Mouse (Mus musculus): ENCODE results near the gene Med9.
"Not testable (repeated sequence)": the region's sequence is repeated elsewhere in the genome, so short reads cannot be mapped to it uniquely, and the experiment has no call there.

Gene Med9

DNA sequence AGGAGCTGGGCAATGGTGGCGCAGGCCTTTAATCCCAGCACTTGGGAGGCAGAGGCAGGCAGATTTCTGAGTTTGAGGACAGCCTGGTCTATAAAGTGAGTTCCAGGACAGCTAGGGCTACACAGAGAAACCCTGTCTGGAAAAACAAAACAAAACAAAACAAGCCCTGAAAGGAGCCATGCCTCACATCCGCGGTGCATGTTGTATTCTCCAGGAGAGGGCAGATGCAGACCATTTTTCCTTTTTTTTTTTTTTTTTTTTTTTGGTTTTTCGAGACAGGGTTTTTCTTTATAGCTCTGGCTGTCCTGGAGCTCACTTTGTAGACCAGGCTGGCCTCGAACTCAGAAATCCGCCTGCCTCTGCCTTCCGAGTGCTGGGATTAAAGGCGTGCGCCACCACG, 3.2 kb upstream of the Med9 start:
- not testable (repeated sequence) for DNase-seq (ENCODE audit: low spot score)

DNA sequence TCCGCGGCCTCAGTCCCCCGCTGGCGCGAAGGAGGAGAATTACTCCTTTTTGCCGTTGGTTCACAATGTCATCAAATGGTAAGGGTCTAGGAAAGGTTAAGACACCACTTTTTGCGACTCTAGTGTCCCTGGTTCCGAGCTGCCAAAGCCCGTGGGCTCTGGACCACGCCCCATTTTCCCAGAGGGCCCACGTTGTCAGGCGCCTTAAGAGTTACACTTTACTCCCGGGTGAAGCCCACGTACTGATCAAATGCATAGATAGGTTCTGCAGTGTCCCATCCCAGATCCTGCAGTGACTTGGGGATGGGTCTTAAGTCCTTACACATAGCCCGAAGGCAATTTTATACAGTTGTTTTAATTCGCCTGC, 378 bp downstream of the Med9 start:
- no peak for DNase-seq (ENCODE audit: low spot score)

DNA sequence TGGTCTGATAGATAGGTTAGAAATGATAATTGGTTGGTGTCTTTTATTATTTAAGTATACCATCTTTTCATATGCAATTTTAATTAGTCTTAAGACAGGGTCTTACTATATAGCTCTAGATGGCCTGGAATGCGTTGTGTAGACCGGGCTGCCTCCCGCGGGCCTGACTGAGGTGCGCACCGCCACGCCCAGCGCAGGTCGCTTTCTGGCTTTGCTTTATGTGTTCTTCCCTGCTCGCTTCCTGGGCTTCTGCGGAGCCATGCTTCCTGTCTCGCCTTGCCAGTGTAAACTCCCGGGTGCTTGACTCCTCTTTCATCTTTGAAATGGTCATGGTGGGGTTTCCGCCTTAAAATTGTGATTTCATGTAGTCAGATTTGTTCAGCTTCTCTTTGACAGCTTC, 4.9 kb downstream of the Med9 start:
- DNase-seq (ENCODE audit: low spot score), result no peak

DNA sequence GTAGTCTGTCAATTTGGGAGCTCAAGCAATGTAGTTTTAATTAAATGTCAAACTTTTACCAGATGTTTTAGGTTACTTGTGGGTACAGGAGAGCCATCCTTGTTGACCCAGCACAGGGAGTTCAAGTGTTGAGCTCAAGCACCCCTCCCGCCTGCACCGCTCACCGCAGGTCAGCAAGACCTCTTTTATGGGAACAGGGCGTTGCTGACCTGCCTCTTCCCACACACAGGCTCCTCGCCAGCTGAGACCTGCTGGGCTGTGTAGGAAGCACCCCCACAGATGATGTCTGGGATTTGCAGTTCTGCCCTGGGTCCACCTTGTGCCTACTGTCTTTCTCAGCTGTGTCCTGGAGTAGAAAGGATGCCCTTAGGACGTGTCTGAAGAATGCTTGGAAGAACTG, 8.7 kb downstream of the Med9 start:
- no peak for DNase-seq (ENCODE audit: low spot score)

DNA sequence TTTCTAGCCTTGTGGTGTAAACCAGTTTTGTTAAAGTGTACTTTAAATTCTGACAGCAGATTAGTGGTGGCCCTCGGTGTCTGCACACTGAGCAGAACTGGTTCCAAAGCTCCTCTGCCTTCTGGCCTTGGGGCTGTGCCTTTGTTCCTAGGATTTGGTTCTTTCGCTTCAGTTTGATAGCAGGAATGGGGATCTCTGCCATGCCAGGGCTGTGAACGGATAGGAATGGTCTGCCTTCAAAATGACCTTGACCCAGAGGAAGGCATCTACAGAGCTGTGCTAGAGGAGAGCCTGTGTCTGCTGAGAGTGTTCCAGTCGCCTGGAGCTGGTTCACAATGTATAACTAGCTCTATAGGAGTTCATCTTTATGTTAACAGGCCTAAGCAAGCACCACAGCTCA, 11.4 kb downstream of the Med9 start:
- DNase-seq (ENCODE audit: low spot score), result no peak

DNA sequence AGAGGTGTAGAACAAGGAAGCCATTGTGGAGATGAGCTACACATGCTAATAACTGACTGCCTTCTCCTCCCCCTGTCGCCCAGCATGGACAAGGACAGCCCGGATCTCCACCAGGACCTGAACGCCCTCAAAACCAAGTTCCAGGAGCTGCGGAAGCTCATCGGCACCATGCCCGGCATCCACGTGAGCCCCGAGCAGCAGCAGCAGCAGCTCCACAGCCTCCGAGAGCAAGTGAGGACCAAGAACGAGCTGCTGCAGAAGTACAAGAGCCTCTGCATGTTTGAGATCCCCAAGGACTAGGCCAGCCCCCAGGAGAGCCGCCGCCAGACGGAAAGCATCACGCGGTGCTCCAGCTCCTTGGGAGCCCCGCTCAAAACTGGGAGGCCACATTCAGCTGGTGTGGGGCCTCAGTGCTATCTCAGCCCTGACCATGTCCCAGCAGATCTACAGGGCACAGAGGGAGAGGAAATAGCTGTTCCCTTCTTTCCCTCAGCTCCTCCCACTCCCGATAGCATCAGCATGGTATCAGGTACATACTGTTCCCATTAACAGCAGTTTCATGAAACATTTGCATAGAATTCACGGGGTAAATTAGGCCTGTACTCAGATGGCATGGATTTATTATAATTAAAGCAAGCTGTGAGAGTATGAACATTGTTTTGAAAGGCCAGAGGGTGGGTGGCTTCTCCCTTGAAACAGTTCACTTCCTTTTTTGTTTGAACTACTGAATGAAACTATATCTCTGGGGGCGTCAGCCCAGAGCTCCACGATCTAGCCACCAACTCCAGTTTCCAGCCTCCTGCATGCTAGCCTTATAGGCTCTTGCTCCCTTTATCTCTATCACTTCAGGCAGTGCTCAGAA, 12.7 kb downstream of the Med9 start:
- no peak for DNase-seq (ENCODE audit: low spot score)

DNA sequence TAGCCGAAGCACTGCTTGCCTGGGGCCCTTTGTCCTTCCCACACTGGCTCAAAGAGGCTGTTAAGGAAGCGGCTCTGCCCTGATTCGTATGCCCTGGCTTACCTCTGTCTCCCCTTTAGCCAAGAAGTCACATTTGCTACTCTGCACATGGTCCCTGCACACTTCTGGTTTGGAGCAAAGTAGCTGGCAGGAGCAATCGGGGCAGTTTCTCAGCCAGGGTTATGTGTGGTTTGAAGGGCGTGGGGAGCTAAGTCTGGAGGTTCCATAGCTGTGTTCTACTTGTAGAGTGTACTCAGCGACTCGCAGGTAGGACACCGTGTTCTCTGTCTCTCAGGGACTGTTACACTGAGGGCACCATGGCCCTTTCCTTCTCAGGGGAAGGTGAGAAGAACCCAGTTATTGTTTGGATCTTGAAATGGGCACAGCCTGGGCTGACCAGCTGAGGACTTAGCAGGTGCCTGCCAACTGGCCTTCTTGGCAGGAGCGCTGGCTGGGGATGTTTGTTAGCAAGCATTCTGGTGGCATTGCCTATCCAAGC, 13.4 kb downstream of the Med9 start:
- no peak for DNase-seq (ENCODE audit: low spot score)

DNA sequence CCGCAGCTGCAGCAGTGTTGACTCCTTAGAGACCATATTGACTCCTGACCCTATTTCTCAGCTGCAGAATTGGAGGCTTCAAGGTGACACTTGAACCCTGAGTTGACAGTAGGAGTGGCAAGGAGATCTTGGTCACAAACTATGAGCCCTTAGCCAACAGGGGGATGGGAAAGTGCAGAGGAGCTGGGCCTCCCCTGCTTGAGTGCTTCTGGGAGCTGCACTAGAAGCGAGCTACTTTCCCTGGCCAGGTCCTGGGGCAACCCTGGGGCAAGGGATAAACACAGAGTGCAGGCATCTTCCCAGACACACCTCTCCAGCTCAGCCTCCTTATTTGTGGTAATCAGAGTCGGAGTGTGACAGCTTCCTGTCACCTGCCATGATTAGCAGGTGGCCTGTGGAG, 14.6 kb downstream of the Med9 start:
- no peak for DNase-seq (ENCODE audit: low spot score)

DNA sequence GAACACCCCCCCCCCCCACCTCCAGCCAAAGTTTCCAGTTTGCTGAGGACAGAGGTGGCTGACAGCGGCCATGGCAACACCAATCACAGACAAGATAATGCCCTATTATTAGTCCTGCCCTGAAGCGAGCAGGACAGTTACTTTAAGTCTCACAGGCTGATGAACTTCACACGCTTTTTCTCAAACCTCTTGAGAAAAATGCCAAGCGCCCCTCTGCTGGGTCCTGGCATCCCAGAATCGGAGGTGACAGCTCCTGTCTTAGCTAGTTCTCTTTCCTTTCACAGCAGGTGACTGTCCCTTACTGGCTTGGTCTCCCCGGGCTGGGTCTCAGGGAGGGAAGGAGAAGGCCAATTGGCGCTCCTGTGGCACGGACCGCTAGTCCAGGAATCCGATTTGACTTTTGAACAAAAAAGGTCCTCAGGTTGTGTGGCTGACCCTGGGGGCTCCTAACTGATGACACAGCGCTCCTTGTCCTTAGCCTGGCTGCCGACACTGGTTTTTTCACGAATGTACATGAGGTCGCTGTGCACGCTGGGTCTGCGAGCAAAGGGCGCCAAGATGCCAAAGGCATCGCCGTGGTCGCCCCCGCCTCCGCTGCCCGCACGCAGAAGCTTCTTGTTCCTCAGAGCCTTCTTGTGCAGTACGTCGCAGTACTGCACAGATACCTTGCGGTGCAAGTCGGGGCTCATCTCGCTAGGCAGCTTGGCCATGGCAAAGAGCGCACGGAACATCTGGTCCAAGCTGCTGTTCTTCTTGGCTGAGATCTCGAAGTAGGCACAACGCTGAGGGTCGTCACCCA, 15.6 kb downstream of the Med9 start:
- DNase-seq (ENCODE audit: low spot score), result no peak

DNA sequence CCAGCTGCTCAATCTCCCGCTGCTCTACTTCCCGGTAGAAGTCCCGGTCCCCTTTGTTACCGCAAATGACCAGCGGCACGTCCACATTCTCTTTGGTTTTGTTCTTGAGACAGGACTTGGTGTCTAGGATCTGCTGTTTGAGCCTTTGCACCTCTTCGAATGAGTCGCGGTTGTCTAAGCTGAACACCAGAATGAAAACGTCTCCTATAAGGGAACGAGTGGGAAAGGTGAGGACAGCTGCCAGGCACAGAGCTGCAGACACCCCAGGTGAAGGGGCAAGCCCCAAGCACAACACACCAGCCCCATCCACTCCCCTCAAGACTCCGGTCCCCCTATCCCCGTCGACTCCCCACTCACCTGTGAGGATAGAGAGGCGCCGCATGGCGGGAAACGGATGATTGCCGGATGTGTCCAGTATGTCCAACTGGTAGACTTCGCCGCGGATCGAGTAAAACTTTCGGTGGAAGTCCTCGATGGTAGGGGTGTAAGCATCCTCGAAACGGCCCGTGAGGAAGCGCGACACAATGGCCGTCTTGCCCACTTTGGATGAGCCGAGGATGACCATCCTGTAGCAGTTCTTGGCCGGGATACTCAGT, 16.3 kb downstream of the Med9 start:
- no peak for DNase-seq (ENCODE audit: low spot score)

DNA sequence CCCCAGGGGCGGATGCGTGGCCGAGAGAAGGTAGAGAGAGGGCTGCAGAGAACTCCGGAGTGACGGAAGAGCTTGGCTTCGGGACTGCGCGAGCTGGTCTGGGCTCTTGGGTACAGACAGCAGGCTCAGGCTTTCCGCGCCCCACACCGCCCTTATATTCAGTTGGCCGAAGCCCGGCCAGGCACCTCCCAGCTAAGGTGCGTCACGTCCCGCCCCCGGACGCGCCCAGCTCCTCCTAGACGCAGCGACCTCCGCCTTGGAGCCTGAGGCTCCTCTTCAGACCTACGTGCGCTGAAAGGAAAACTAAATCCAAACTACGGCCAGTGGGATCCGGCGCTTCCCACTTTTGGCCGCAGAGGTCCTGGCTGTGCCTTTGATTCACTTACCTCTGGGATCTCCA, 16.8 kb downstream of the Med9 start, which contains the start of gene Rasd1:
Gene Rasd1, minus strand, starts transcription at position 127 of the 400 bp plus-strand sequence.
- DNase-seq (ENCODE audit: low spot score), result no peak

DNA sequence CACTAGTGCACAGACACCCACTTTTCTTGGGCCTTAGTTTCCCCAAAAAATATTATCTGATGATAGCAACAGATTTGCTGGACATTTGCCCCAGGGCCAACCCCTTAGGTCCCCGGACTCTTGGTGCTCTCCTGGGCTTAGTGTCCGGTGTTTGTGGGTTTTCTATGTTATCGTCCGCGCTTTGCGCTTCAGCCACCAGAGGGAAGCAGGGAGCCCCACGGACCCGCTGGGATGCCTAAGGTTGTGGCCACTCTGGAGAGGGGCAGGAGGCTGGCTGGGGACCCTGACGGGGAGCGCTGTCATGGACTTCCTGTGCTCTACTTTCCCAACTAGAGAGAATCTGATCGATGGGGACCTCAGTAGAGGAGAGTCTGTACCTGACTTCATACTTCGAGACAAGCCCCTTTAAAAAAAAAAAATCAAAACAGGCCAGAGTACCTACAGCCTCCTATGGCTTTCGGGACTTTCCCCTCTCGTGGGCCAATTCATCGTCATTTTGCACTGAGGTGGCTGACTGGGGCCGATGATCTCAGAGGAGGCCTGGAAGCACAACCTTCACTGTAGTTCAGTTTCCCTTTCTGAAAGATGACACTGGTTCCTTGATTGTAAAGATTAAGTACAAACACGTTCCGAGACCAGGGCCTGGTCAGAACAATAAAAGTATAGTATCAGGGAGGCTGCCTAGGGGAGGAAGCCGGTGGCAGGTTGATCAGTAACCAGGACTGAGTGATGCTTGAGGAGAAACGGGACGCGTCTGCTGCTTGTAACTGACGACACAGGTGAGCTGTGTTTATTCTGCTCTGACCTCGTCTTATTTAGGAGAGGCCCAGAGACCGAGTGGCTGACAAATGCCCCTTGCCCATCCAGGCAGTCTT, 17.5 kb downstream of the Med9 start:
- DNase-seq (ENCODE audit: low spot score), result peak; percentile 61

DNA sequence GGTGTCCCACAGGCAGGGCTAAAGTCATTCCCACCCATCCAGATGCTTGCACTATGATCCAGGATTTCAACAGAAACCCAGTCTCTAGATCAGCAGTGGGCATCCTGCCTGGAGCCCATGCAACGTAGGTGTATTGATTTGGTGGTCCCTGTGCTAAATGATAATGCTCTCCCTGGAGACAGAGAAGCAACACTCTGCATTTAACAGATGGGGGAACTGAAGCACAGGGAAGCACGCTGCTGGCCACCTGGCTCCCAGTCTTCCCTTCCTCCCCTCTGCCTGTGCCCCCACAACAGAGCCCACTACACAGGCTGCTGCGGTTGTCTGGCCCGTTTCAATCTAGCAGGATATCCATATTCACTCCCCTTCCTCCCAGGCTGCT, 18.1 kb downstream of the Med9 start:
- no peak for DNase-seq (ENCODE audit: low spot score)

DNA sequence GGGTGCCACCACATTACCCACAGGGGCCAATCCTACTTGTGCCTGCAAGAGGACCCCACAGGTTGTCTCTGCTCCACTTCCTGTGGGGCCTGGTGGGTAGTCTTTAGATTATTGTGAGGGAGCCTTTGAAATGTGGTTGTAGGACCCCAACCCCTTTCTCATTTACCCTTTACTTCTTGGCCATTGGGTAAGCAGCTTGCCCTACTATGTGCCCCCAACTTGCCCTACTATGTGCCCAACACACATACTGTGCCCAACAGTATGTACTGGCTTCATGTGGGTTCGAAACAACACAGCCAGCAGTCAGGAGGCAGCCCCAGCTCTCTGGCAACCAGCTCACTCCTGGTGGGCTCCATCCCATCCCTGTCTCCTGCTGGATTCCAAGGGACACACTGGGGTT, 19.8 kb downstream of the Med9 start:
- DNase-seq (ENCODE audit: low spot score), result no peak

DNA sequence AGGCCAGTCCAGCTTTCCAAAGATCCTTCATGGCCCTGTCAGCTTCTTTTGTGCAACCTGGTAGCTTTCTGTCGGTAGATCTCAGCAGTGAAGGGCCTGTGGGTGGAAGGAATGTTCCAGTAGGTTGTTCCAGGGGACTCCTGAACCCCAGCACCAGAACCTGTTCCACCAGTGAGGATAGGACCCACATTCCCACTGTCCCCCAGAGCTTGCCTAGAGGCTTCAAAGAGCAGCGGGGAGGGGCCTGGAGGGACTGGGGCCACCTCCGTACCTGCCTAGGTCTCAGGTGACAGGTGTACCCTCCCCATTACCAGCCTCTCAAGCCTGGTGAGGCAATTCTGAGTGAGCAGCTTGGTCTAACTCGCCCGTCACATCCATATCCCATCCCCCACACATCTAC, 22.8 kb downstream of the Med9 start:
- DNase-seq (ENCODE audit: low spot score), result no peak

DNA sequence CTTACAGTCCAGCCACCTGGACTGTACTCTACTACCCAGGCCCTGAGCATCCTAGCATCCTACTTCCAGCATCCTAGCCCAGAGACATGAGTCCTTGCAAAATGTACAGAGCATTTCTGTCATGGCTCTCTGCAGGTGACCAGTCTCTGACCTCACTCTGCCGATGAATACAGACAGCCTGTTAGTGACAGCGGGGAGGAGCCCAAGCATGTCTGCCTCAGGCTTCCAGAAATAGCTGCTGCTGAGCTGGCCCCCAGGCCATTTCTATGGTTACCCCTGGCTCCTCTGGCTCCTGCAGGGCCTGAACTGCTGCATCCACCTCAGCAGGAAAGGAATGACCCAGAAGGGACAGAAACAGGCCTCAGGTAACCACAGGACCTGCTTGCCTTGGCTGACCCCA, 23.7 kb downstream of the Med9 start:
- DNase-seq (ENCODE audit: low spot score), result no peak

DNA sequence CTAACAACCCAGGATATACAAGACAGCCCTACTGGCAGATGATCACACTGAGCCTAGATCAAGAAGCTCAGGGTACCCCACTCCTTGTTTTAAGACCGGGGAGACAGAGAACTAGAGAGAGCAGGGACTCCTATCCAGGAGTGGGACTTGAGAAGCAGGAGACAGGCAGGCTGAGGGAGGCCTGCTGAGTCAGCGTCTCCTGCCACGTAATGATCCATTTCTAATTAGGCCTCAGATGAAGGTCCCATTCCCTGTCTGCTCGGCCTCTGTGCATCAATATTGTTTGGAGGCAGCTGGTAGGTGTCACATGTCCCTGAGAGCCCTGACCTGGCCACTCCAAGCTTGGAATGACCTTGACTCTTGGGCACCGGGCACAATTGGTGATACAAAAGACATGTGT, 25.4 kb downstream of the Med9 start:
- no peak for DNase-seq (ENCODE audit: low spot score)

DNA sequence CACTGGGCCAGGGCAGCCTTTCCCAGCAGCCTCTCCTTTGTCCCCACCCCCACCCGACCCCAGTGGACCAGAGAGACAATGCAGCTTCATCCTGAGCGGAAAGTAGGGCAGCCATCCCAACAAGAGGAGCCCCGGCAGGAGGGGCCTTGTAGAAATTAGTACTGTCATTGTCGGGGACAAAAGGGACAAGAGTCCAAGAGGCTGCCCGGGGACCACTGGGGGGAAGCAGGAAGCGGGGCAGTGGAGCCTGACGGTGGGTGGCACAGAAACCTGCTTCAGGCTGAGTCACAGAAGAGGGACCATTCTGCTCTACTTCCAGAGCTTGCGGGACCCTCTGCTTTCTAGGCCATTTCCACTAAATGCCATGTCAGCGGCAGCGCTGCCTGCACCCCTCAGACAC, 27.2 kb downstream of the Med9 start:
- no peak for DNase-seq (ENCODE audit: low spot score)

DNA sequence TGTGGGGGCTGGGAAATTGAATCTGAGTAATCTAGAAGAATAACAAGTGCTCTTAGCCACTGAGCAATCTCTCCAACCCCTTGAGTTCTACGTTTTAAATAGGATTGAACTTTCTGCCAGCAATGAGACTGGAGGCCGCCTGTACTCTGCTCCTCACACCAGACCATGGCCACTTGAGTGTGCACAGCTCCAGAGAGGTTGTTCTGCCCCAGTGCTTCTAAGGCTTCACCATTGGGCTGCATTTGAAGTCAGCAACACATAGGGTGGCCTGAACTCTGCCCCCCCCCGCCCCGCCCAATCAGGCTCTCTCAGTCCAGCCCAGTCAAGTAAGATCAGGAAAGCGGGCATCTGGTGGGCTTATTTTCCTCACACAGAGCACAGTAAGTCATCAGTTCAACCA, 29.8 kb downstream of the Med9 start:
- DNase-seq (ENCODE audit: low spot score), result no peak

DNA sequence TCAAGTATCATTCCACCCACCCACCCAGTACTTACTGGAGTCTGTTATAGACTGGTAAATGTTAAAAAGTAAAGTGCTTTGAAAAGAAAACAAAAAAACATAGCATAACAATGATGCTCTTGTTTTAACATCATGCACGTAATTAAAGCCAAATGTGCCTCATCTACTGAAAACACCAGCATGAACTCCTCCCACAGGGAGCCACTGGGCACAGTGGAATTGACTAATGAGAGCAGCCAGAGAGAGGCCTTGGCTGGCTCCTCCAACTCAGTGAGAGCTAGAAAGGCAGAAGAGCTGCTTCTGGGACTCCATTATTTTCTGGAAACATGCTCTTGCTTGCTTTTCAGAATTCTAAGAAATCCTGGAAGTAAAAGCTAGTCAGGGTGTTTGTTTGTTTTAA, 41.4 kb downstream of the Med9 start:
- no peak for DNase-seq (ENCODE audit: low spot score)

DNA sequence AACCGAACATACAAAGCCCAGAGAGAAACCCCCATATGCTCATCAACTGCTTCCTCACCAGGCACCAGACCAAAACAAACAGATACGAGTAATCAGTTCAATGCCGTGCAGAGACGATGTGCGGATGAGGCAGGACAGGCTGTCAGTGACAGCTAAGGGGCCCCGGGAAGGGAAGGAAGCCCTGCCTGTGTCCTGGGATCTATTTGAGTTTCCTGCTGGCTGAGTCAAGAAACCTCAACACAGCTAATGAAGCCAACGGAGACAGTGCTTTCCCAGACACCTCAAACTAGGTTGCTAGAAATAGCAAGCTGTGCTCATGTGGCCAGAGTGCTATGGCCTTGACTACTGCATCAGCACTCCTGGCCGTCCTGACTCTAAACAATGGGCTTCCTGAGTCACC, 43.4 kb downstream of the Med9 start:
- DNase-seq (ENCODE audit: low spot score), result no peak

DNA sequence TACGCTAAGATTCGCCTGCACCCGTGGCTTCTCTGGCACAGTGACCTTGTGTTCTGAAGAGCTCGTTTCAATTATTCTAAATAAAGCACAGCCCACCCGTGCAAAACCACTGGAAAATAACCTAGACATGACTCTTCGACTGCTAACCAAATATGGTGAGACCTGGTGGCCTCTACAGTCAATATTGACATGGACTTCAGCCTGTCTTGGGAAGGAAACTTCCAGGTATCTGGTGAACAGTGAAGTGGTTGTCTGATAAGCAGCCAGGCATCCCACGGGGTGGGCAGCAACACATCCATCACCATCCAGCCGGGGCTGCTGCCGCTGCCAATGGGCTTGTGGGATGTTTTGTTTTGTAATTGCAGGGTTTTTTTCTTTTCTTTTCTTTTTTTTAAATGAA, 46.3 kb downstream of the Med9 start:
- no peak for DNase-seq (ENCODE audit: low spot score)
